Mouse (Mus musculus) liver, embryonic 14.5 days (tissue): ENCODE results near the gene Plekhm1.

Source experiments
- CTCF ChIP-seq: IDR thresholded peaks from 2 replicates; pipeline ENCODE4 v1.5.1; 2016; ENCODE audit warnings: antibody characterized with exemption, low read depth, control low read depth
- EP300 ChIP-seq: IDR thresholded peaks from 2 replicates; pipeline ENCODE4 v1.6.1; 2016; ENCODE audit warnings: antibody characterized with exemption, low read depth

DNA sequence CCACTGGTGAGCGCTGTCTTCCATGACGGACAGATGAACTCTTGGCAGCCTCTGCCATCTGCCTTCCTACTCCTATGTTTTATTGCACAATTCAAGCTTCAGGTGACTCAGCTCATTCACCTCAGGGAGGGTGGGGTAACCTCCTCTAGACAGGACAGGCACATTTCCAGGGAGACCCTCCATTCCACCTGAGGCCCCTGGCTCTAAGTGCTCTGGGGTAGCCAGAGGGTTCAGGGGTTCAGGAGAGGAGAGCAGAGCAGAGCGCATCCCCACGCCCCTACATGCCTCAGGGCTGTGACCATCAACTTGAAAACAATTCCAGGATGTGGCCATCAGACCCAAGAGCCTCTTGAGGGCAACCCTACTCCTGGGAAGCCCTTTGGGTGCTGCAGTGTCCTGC, 47.0 kb downstream of the Plekhm1 start:
- TF ChIP-seq CTCF (no peak), EP300 (no peak)
